23 mouse cellular contexts compared by ENCODE assay signal in genomic region chr8:120700053-120700452, GRCm38 (mm10). TPM values are rescaled to one million over a fixed set of nuclear protein-coding genes. Genes with fewer than 3 reads are reported as not detected.
DNase-seq lines count a peak whose midpoint lies in the region; ATAC-seq and TF ChIP-seq lines count a peak whose summit lies in the region.
"Had no signal": no experiment of that assay in that cellular context is flagged by ENCODE, and none has a peak within 500 bp of the region (broad histone marks: within the 10 kb centered on the region; RNA-seq: fewer than 3 reads in every experiment).

No protein-coding gene starts in this region.

- H3K9me3 ChIP-seq in heart, embryonic 15.5 days (replicated peaks) = no peaks in the 10 kb centered on the region
- H3K9me3 ChIP-seq in liver, embryonic 12.5 days (replicated peaks) = no peaks in the 10 kb centered on the region
- 0 out of 2 replicates have a peak, but pooled peaks cover 6% of the 10 kb centered on the region for H3K9me3 ChIP-seq in megakaryocyte, embryonic 14.5 days
- H3K9me3 ChIP-seq: forebrain, embryonic 12.5 days; hindbrain, embryonic 15.5 days; liver, embryonic 15.5 days; midbrain, embryonic 12.5 days; neural tube, embryonic 13.5 days; stomach, embryonic 15.5 days had no signal

- peaks cover 28% of the 10 kb centered on the region for H3K4me1 ChIP-seq in heart, embryonic 15.5 days (replicated peaks)
- peaks cover 17% of the 10 kb centered on the region for H3K4me1 ChIP-seq in heart, adult 2 months (ENCODE audit: control insufficient read depth, insufficient read depth, low read length)
- H3K4me1 ChIP-seq in liver, adult 2 months (ENCODE audit: control insufficient read depth, insufficient read depth, low read length) = peaks cover 4% of the 10 kb centered on the region
- peaks cover 10% of the 10 kb centered on the region; the same call in 1 of the 2 replicates for H3K4me1 ChIP-seq in liver, embryonic 12.5 days
- H3K4me1 ChIP-seq in megakaryocyte, embryonic 14.5 days = peaks cover 76% of the 10 kb centered on the region
- H3K4me1 ChIP-seq: forebrain, embryonic 12.5 days; midbrain, embryonic 12.5 days had no signal

- TF ChIP-seq CTCF in heart, adult 2 months (IDR thresholded peaks at IDR 0.05) = no peak
- TF ChIP-seq CTCF in liver, adult 2 months (IDR thresholded peaks at IDR 0.05; ENCODE audit: low read depth, low read length) = no peak

- 54% methylated on average over 4 of the region's 4 CpGs for WGBS in heart, embryonic 15.5 days
- WGBS in heart, adult 2 months = 36% methylated on average over 4 of the region's 4 CpGs
- 71% methylated on average over 4 of the region's 4 CpGs for WGBS in liver, adult 2 months
- 35% methylated on average over 4 of the region's 4 CpGs for whole genome bisulfite sequencing in liver, embryonic 12.5 days (ENCODE audit: insufficient replicate concordance)

- H3K4me2 ChIP-seq in heart, embryonic 15.5 days = no peak overlapping the region
- no peak overlapping the region for H3K4me2 ChIP-seq in liver, embryonic 12.5 days
- H3K4me2 ChIP-seq: forebrain, embryonic 12.5 days; hindbrain, embryonic 15.5 days; liver, embryonic 15.5 days; midbrain, embryonic 12.5 days; neural tube, embryonic 13.5 days; stomach, embryonic 15.5 days had no signal

- intact Hi-C loops in heart, adult 2 months (cut with DNase I) = no loop called here

- no peak for ATAC-seq in heart, embryonic 15.5 days (replicated peaks; ENCODE audit: insufficient number of reproducible peaks, insufficient read depth, low FRiP score, low read depth)
- no peak for ATAC-seq in liver, embryonic 12.5 days
- no peak for ATAC-seq in megakaryocyte, adult 5-6 weeks (ENCODE audit: poor library complexity, severe bottlenecking)
- ATAC-seq: activated CD4-positive, CD25-positive, alpha-beta regulatory T cell, adult 4 months; Patski had no signal

- no peak for TF ChIP-seq EP300 in heart, adult 2 months (IDR thresholded peaks at IDR 0.05; ENCODE audit: insufficient read depth, low read depth, low read length)

- no peak overlapping the region for H3K4me3 ChIP-seq in heart, embryonic 15.5 days
- H3K4me3 ChIP-seq in heart, adult 2 months = no peak overlapping the region
- H3K4me3 ChIP-seq in liver, adult 2 months (ENCODE audit: insufficient read depth, low read depth, low read length) = no peak overlapping the region
- H3K4me3 ChIP-seq in liver, embryonic 12.5 days = no peak overlapping the region
- peak overlapping the region; percentile 57 for H3K4me3 ChIP-seq in megakaryocyte, embryonic 14.5 days (replicated peaks)
- H3K4me3 ChIP-seq: forebrain, embryonic 12.5 days; hindbrain, embryonic 15.5 days; layer of hippocampus, adult 2 months; liver, embryonic 15.5 days; midbrain, embryonic 12.5 days; neural tube, embryonic 13.5 days; stomach, embryonic 15.5 days had no signal

- no peaks in the 10 kb centered on the region for H3K79me2 ChIP-seq in heart, adult 2 months (replicated peaks; ENCODE audit: control insufficient read depth, insufficient read depth, low read length)
- H3K79me2 ChIP-seq in liver, adult 2 months (ENCODE audit: control insufficient read depth, insufficient read depth, low read length) = no peaks in the 10 kb centered on the region

- H3K27me3 ChIP-seq in heart, embryonic 15.5 days = 0 out of 2 replicates have a peak, but pooled peaks cover 3% of the 10 kb centered on the region
- H3K27me3 ChIP-seq in heart, adult 2 months (ENCODE audit: control insufficient read depth, insufficient read depth, low read length) = no peaks in the 10 kb centered on the region
- no peaks in the 10 kb centered on the region for H3K27me3 ChIP-seq in liver, adult 2 months (ENCODE audit: control insufficient read depth, insufficient read depth, low read length)
- peaks cover 7% of the 10 kb centered on the region; the same call in 1 of the 2 replicates for H3K27me3 ChIP-seq in liver, embryonic 12.5 days (replicated peaks)
- peaks cover 49% of the 10 kb centered on the region for H3K27me3 ChIP-seq in megakaryocyte, embryonic 14.5 days (replicated peaks)
- H3K27me3 ChIP-seq: hindbrain, embryonic 15.5 days; liver, embryonic 15.5 days; neural tube, embryonic 13.5 days; stomach, embryonic 15.5 days had no signal

- no peak for TF ChIP-seq POLR2A in heart, adult 2 months (IDR thresholded peaks at IDR 0.05; ENCODE audit: insufficient read depth, low read depth, low read length)
- TF ChIP-seq POLR2A in liver, adult 2 months (IDR thresholded peaks at IDR 0.05; ENCODE audit: extremely low read depth, insufficient read depth, low read length) = no peak

- no peak for DNase-seq in heart, adult 2 months
- no peak for DNase-seq in liver, adult 2 months (ENCODE audit: extremely low read depth, low read depth, low spot score)
- no peak for DNase-seq in urinary bladder, postnatal 25 days (ENCODE audit: low spot score)
- DNase-seq: adrenal gland, postnatal 14 days; cerebellum, adult 8-10 months; gastrocnemius, postnatal 14 days; heart, postnatal 14 days; kidney, adult 18-20 months; right cerebral cortex, postnatal 14 days had no signal

- no peak overlapping the region for H3K9ac ChIP-seq in heart, embryonic 15.5 days
- H3K9ac ChIP-seq in heart, adult 2 months (ENCODE audit: low read depth, low read length) = no peak overlapping the region
- no peak overlapping the region for H3K9ac ChIP-seq in liver, adult 2 months (ENCODE audit: low read depth, low read length)
- no peak overlapping the region for H3K9ac ChIP-seq in liver, embryonic 12.5 days
- H3K9ac ChIP-seq: forebrain, embryonic 12.5 days; hindbrain, embryonic 15.5 days; liver, embryonic 15.5 days; midbrain, embryonic 12.5 days; neural tube, embryonic 13.5 days; stomach, embryonic 15.5 days had no signal

- peak overlapping the region; percentile 71 for H3K27ac ChIP-seq in heart, embryonic 15.5 days
- H3K27ac ChIP-seq in heart, adult 2 months = no peak overlapping the region; the same call in 1 of the 2 replicates
- H3K27ac ChIP-seq in liver, adult 2 months (replicated peaks; ENCODE audit: insufficient read depth, low read depth, low read length) = peak overlapping the region; percentile 73
- no peak overlapping the region for H3K27ac ChIP-seq in liver, embryonic 12.5 days
- H3K27ac ChIP-seq: forebrain, embryonic 12.5 days; hindbrain, embryonic 15.5 days; layer of hippocampus, adult 2 months; liver, embryonic 15.5 days; midbrain, embryonic 12.5 days; neural tube, embryonic 13.5 days; stomach, embryonic 15.5 days had no signal

- no peaks in the 10 kb centered on the region for H3K36me3 ChIP-seq in heart, embryonic 15.5 days
- no peaks in the 10 kb centered on the region for H3K36me3 ChIP-seq in heart, adult 2 months (ENCODE audit: control insufficient read depth, insufficient read depth, low read length)
- no peaks in the 10 kb centered on the region for H3K36me3 ChIP-seq in liver, adult 2 months (ENCODE audit: control insufficient read depth, insufficient read depth, low read length)
- no peaks in the 10 kb centered on the region for H3K36me3 ChIP-seq in liver, embryonic 12.5 days
- H3K36me3 ChIP-seq in megakaryocyte, embryonic 14.5 days (replicated peaks; ENCODE audit: low read length) = no peaks in the 10 kb centered on the region
- H3K36me3 ChIP-seq: forebrain, embryonic 12.5 days; hindbrain, embryonic 15.5 days; liver, embryonic 15.5 days; midbrain, embryonic 12.5 days; neural tube, embryonic 13.5 days; stomach, embryonic 15.5 days had no signal

RNA-seq across cellular contexts. Expression of gene Emc8, which starts 31.7 kb away (rescaled TPM):
- polyA plus RNA-seq in heart, embryonic 15.5 days (2015; fragmentation: Nextera tagmentation; extraction: Ambion mirVana) = 144 and 163 TPM in 2 replicates
- total RNA-seq in heart, adult 2 months (2021) = 10 to 100 TPM; 42.2 to 46.3 TPM
- polyA plus RNA-seq in heart, adult 2 months (2012; rRNA removed) = 34.1 and 36.9 TPM in 2 replicates
- total RNA-seq in liver, adult 2 months (2014; rRNA removed) = 6.7 and 11.9 TPM in 2 replicates
- polyA plus RNA-seq in liver, adult 2 months (2012; rRNA removed) = 47.8 and 53.3 TPM in 2 replicates
- polyA plus RNA-seq in liver, embryonic 12.5 days (2016; fragmentation: Nextera tagmentation; extraction: Ambion mirVana) = 171 and 180 TPM in 2 replicates
- 61.0 and 78.8 TPM in 2 replicates for polyA plus RNA-seq in megakaryocyte, embryonic 14.5 days (2012; ENCODE audit: insufficient read depth, low replicate concordance)
- 46.7 and 48.7 TPM in 2 replicates for total RNA-seq in megakaryocyte, adult 5-6 weeks (2015)
- total RNA-seq in megakaryocyte, adult 5-6 weeks (2017) = 41.6 and 51.3 TPM in 2 replicates

RNA-seq across cellular contexts. Expression of gene Cox4i1, which starts 32.0 kb away (rescaled TPM):
- 1,832 and 2,366 TPM in 2 replicates for polyA plus RNA-seq in heart, embryonic 15.5 days (2015; fragmentation: Nextera tagmentation; extraction: Ambion mirVana)
- 1,000 to 10,000 TPM; 4,113 to 4,965 TPM for total RNA-seq in heart, adult 2 months (2021)
- 4,656 and 4,851 TPM in 2 replicates for polyA plus RNA-seq in heart, adult 2 months (2012; rRNA removed)
- total RNA-seq in liver, adult 2 months (2014; rRNA removed) = 706 and 858 TPM in 2 replicates
- polyA plus RNA-seq in liver, adult 2 months (2012; rRNA removed) = 1,059 and 1,162 TPM in 2 replicates
- polyA plus RNA-seq in liver, embryonic 12.5 days (2016; fragmentation: Nextera tagmentation; extraction: Ambion mirVana) = 769 and 831 TPM in 2 replicates
- polyA plus RNA-seq in megakaryocyte, embryonic 14.5 days (2012; ENCODE audit: insufficient read depth, low replicate concordance) = 46.4 and 216 TPM in 2 replicates
- 776 and 796 TPM in 2 replicates for total RNA-seq in megakaryocyte, adult 5-6 weeks (2015)
- total RNA-seq in megakaryocyte, adult 5-6 weeks (2017) = 479 and 480 TPM in 2 replicates

RNA-seq across cellular contexts. Expression of gene Gm27021, which starts 32.2 kb away (rescaled TPM):
- polyA plus RNA-seq in heart, embryonic 15.5 days (2015; fragmentation: Nextera tagmentation; extraction: Ambion mirVana) = 2.1 and 2.5 TPM in 2 replicates
- not detected for total RNA-seq in heart, adult 2 months (2021)
- not detected in 2 replicates for polyA plus RNA-seq in heart, adult 2 months (2012; rRNA removed)
- total RNA-seq in liver, adult 2 months (2014; rRNA removed) = 1.4 TPM in 1 of 2 replicates, not detected in the other
- not detected in 2 replicates for polyA plus RNA-seq in liver, adult 2 months (2012; rRNA removed)
- 0.69 and 0.79 TPM in 2 replicates for polyA plus RNA-seq in liver, embryonic 12.5 days (2016; fragmentation: Nextera tagmentation; extraction: Ambion mirVana)
- 10.0 and 10.1 TPM in 2 replicates for polyA plus RNA-seq in megakaryocyte, embryonic 14.5 days (2012; ENCODE audit: insufficient read depth, low replicate concordance)
- not detected in 2 replicates for total RNA-seq in megakaryocyte, adult 5-6 weeks (2015)
- 0.29 TPM in 1 of 2 replicates, not detected in the other for total RNA-seq in megakaryocyte, adult 5-6 weeks (2017)
- total RNA-seq: adrenal gland, postnatal 14 days; common myeloid progenitor, adult 5-6 weeks; gastrocnemius, postnatal 14 days; heart, postnatal 14 days had no signal
- polyA plus RNA-seq: activated CD4-positive, CD25-positive, alpha-beta regulatory T cell, adult 4 months had no signal

RNA-seq across cellular contexts. Expression of gene Irf8, which starts 36.1 kb away (rescaled TPM):
- polyA plus RNA-seq in heart, embryonic 15.5 days (2015; fragmentation: Nextera tagmentation; extraction: Ambion mirVana) = 12.6 and 18.9 TPM in 2 replicates
- 1 to 10 TPM; 3.6 to 3.8 TPM for total RNA-seq in heart, adult 2 months (2021)
- 4.2 and 4.9 TPM in 2 replicates for polyA plus RNA-seq in heart, adult 2 months (2012; rRNA removed)
- 5.5 and 7.6 TPM in 2 replicates for total RNA-seq in liver, adult 2 months (2014; rRNA removed)
- polyA plus RNA-seq in liver, adult 2 months (2012; rRNA removed) = 3.3 and 7.0 TPM in 2 replicates
- 10.6 TPM in 2 replicates for polyA plus RNA-seq in liver, embryonic 12.5 days (2016; fragmentation: Nextera tagmentation; extraction: Ambion mirVana)
- 14.6 and 50.7 TPM in 2 replicates for polyA plus RNA-seq in megakaryocyte, embryonic 14.5 days (2012; ENCODE audit: insufficient read depth, low replicate concordance)
- 167 and 175 TPM in 2 replicates for total RNA-seq in megakaryocyte, adult 5-6 weeks (2015)
- 282 and 289 TPM in 2 replicates for total RNA-seq in megakaryocyte, adult 5-6 weeks (2017)

RNA-seq across cellular contexts. Expression of gene 1190005I06Rik, which starts 52.6 kb away (rescaled TPM):
- 3.0 and 4.4 TPM in 2 replicates for polyA plus RNA-seq in heart, embryonic 15.5 days (2015; fragmentation: Nextera tagmentation; extraction: Ambion mirVana)
- total RNA-seq in heart, adult 2 months (2021) = 1 to 10 TPM; 3.9 to 5.3 TPM
- polyA plus RNA-seq in heart, adult 2 months (2012; rRNA removed) = 3.0 and 6.0 TPM in 2 replicates
- total RNA-seq in liver, adult 2 months (2014; rRNA removed) = 12.0 and 21.2 TPM in 2 replicates
- 11.9 and 15.3 TPM in 2 replicates for polyA plus RNA-seq in liver, adult 2 months (2012; rRNA removed)
- 0.83 and 1.3 TPM in 2 replicates for polyA plus RNA-seq in liver, embryonic 12.5 days (2016; fragmentation: Nextera tagmentation; extraction: Ambion mirVana)
- polyA plus RNA-seq in megakaryocyte, embryonic 14.5 days (2012; ENCODE audit: insufficient read depth, low replicate concordance) = 3.6 TPM in 1 of 2 replicates, not detected in the other
- total RNA-seq in megakaryocyte, adult 5-6 weeks (2015) = 0.18 TPM in 1 of 2 replicates, not detected in the other
- not detected in 2 replicates for total RNA-seq in megakaryocyte, adult 5-6 weeks (2017)
- polyA plus RNA-seq: activated CD4-positive, CD25-positive, alpha-beta regulatory T cell, adult 4 months had no signal

Comparison
In these comparisons a context has a peak if more than half of its experiments do, and no peak if none do; other contexts are left out.
1. H3K27ac ChIP-seq: peak in heart, embryonic 15.5 days (single experiment) and liver, adult 2 months (single experiment); none in heart, adult 2 months (single experiment) and liver, embryonic 12.5 days (single experiment).